Mouse (Mus musculus): ENCODE measurements around the gene Rph3al.

DNA sequence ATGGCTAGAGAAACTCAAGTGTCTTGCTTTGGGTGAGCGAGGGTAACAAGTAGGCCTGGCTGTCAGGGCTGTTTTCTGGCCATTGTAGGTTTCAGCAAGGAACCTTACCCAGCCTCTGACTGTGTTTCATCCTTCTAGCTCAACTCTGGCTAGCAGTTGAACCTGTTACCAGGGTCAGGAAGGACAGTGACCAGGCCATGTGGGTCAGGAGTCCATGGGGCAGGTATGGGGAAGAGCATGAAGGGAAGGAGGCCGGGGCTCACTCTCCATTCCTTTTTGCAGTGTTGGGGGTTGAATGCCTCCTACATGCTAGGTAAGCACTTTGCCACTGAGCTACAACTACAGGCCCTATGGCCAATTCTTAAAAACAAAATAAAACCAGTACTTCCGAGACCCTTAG is 107.8 kb downstream of the Rph3al start:
- TF ChIP-seq CTCF (IDR thresholded peaks at IDR 0.05; ENCODE audit: insufficient read depth, low read depth, low read length) (no peak), POLR2A (IDR thresholded peaks at IDR 0.05; ENCODE audit: insufficient read depth, low read depth, low read length) (no peak)
